Mouse (Mus musculus) CD8-positive naive resting alpha-beta T cell, adult 2 months (primary cell): Measurements from ENCODE around the gene Nolc1.

ENCODE experiments used
- DNase-seq, 2 experiments: peaks; one replicate each; pipeline ENCODE4 v3.0.0; 2022; ENCODE audit warnings: low read depth in 2 of 2, low spot score in 2 of 2

The Nolc1 gene

DNA sequence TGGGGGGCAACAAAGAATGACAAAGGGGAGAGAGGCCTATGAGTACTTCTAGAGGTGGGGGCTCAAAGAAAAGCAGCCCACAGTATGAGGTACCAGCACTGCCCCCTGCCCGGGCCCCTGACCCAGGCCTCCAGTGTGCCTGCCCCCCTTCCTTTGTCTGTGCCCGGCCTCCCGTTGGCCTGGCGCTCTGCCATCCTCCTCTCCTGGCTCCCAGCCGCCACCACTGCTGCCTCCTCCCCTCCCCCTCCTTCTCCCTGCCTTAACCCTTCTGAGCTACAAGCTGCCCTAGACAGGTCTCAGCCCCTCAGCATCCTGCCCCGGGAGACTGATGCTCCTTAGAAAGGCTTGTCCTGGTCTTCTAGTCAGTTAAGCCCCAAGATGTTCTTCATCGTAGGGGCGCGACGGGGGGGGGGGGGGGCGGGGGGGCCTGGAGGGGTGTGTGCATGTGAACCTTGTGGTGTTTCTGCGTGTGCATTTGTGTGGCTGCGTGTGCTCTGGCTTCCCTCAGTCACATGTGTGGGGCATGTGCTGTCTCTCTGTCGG, 33.7 kb upstream of the Nolc1 start:
- no peak for DNase-seq

DNA sequence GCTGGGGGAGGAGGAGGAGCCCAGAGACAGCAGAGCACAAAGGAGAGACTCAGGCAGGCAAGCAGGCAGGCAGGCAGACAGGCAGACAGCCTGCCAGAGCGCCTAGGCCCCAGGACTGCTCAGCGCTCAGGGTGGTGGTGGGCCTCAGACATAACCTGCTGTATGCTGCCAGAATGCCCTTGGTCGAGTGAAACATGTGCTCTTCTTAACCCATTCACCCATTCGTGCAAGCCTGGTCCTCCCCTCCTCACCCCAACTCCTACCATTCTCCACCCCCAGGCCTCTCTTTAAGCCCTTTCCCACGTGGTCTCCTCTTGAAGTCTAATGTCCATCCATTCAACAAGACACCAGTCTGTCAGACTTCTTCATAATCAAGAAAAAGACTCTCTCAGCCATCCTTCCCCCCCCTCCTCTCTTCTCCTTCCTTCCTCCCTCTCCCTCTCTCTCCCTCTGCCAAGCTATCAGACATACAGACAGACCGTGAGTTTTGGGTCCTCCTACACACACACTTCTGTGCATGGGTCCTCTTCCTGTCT, 33.1 kb upstream of the Nolc1 start:
- peak in 1 of 2 experiments; percentile 33 for DNase-seq

DNA sequence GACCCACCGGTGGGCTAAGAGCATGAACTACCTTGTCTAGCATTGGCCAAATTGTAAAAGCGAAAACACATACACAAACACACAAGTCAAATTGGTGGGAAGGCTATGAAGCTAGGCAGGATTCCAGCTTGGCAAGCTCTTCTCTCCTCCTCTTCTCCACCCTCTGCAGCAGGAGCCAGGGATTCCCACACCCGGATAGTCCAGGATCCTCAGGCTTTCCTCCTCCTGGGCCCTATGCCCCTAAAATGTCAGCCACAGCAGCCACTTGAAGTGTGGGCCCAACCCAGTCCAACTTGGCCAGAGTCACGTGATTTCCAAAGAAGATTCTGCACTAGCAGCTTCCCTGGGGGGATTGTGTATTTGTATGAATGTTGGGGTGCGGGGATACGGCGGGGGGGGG, 32.3 kb upstream of the Nolc1 start:
- DNase-seq, result no peak

DNA sequence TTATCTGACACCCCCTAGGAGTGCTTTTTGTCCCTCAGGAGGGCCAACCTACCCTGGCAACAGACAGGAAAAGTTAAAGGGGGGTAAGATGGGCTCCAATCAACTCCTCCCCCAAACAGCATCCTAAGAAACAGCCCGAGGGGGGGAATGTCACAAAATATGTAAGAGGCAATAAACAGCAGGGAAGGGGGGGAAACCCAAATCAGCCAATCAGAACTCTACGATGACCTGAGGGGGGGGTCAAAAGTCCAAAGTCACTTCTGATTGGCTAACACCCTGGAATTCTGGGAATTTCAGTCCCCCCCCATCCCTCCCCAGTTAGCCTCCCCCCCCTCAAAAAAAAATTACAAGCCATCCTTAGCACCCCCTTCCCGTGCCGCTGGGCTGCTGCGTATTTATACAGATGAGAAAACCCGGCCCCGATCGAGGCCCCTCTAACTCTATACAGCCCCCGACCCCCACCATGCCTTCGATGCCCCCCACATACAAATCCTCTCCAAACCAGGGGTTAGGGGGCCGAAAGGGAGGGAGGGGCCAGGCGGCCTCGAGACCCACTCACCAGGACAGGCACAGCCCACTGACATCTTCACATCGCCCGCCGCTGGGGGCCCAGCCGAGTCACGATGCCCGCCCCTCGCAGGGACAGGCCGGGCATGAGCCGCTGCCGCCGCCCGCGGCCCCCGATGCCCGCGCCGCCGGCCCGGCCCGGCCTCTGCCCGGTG, 31.2 kb upstream of the Nolc1 start, which contains the start of gene Pprc1:
Gene Pprc1, plus strand, starts transcription at position 616 of the 722 bp plus-strand sequence.
- DNase-seq, result no peak

DNA sequence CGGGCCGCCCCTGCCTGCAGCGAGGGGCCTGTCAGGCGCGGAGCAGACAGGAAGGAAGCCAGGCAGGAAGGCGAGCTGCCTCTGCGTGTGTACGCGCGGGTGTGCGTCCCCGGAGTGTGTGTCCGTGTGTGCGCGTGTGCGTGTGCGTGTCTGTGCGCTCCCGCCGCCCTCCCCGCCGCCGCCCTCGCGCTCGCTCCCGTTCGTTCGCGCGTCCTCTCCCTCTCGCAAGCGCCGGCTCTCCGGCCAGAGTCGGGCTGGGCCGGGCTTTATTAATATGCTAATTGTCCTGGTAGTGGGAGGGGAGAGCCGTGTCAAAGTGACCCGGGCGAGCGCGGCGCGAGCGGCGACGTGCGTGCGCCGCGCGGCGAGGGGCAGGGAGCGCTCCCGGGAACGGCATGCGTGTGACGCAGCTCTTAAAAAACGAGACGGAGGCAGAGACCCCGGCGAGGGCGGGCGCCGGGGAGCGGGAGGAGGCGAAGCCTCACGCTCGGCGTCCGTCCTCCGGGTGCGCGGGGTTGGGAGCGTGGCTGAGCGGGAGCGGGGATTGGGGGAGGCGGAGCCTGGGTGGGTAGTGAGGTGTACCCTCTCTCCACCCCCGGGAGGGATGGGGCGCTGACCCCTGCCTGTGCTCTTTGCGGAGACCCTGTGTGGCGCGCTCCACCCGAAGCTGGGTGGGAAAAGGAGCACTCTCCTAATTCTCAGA, 30.5 kb upstream of the Nolc1 start, which contains the start of gene Ldb1:
Gene Ldb1, minus strand, starts transcription at position 222 of the 703 bp plus-strand sequence.
- peak; percentile 61 to 73 for DNase-seq

DNA sequence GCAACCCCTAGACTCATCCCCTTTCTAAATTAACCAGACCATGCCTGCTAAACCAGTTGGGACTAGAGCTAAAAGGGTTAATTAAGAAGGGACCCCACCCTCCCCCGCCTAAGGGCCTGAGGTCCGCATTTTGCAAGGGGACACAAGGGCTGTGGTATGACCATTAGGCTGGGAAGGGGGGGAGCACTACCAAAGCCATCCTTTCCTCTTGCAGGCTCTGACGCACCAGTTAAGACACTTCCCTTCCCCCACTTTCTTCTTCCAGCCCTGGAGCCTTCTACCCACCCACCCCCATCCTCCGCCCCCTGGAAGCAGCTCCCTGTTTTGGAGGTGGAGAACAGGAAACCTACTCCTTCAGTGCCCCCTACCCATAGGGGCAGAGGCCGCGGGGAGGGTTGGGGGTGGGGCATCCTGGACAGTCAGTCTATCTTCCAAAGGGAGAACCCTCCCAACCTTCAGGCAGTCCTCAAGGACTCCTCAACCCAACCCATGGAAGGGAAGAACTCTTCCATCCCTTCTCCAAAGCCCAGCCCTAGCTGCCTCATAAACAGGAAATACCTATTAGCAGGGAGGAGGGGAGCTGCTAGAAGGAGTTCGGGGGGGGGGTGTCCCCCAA, 29.9 kb upstream of the Nolc1 start:
- peak in 1 of 2 experiments; percentile 16 for DNase-seq

DNA sequence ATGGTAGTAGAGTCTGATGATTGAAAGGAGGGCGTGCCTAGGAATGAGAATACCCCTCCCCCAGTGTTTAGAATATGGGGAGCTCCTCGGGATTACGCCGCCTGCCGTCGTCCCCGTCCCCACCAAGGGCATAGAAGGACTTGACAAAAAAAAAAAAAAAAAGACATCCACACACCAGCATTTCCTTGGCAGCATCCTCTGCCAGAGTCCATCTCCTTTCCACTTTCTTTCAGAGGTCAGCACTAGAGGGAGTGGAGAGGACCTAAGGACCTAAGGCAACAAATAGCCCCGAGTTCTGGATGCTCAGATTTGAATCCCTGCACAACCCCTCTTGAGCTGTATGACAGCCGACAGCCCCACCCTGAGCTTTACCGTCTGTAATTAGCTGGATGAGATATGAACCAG, 29.0 kb upstream of the Nolc1 start:
- no peak for DNase-seq

DNA sequence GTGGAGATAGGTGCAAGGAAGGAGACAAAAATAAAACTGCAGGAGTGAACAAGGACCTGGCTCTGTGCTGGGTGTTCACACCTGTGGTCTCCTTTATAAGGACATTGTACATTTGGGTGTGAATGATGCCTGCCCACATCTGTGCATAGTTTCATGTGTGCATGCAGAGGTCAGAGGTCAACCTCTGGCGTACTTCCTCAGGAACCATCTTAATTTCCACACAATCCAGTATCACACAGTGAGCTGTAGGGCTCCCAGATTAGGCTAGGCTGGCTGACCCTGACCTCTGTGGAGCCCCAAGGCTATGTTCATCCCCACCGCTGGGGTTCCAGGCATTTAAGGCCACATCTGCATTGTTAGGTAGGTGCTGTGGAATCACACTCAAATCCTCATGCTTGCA, 28.2 kb upstream of the Nolc1 start:
- no peak for DNase-seq

DNA sequence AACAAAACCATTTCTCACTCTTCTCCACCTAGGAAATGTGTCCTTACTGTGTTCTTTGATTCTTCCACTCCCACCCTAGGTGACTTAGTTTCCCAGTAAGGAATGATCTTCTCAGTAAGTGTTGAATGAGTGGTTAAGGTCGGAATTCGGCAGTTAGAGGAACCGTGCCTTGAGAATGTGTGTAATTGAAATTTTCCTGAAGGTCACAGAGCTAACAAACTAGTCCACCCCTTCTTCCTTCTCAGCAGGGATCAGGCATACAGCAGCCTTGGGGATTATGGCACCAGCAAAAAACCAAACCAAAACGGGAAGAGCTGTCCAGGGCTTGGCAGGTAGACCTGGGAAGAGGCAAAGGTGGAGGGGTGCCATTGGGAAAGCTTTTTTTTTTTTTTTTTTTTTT, 26.5 kb upstream of the Nolc1 start:
- DNase-seq, result no peak

DNA sequence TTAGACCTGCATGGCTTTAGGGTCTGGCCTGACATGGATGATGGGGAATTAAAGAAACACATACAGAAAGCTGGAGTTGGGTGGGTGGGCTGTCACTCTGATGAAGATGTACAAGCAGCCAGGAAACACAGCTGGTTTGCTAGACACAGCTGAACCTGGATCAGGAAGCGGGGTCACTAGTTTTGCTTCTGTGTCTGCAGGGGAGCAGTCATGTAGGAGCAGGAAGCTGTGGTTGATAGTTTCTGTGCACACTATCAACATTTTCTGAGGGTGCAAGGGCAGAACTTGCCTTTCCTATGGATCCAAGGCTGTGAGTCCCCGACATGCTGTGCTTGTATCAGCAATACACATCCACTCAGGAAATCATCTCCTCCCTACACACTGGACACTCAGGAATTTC, 25.2 kb upstream of the Nolc1 start:
- DNase-seq, result peak in 1 of 2 experiments; percentile 24

DNA sequence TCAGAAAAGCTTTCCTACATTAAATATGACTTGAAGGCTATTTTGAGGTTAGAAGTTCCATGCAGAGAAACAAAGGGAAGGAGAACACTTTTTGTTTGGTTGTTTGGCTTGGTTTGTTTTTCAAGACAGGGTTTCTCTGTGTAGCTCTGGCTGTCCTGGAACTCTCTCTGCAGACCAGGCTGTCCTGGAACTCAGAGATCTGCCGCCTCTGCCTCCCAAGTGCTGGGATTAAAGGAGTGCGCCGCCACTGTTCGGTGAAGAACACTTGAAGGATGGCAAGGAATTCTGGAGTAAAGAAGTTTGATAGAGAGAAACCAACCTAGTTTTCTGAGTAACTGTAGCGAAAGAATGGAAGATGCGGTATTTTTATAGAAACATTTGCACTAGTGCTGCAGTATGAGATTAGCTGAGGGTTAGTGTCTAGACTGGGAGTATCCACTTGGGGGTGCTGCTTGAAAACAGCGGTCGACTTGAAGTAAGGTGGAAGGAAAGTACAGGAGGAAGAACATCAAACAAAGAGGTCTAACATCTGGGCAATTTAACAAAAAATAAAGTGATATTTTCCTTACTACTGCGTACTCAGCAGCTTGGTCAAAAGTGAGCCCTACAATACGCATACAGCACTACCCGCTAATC, 19.8 kb upstream of the Nolc1 start:
- DNase-seq, result no peak

DNA sequence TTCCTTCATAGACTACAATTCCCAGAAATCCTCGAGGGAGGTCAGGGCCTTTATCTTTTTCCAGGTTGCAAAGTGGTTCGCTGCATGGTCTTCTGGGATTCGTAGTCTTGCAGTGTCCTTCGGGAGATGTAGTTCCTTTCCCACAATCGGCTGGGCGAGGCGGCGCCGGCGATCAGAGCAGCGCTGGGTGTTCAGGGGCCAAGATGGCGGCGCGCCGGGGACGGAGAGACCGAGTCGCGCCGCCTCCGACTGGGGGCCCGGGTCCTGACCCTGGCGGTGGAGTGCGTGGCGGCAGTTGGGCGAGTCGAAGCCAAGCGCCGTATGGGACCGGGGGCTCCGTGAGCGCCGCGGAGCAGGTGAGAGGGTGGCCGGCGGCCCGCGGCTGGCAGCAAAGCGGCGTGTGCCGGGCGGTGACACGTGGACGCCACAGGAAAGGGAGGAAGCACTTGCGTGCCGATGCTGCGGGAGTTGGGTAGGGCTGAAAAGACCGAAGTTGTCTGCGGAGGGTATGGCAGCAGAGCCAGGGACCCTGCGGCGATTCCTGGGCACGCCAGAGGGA, 19.2 kb upstream of the Nolc1 start:
- DNase-seq, result peak; percentile 88 to 93

DNA sequence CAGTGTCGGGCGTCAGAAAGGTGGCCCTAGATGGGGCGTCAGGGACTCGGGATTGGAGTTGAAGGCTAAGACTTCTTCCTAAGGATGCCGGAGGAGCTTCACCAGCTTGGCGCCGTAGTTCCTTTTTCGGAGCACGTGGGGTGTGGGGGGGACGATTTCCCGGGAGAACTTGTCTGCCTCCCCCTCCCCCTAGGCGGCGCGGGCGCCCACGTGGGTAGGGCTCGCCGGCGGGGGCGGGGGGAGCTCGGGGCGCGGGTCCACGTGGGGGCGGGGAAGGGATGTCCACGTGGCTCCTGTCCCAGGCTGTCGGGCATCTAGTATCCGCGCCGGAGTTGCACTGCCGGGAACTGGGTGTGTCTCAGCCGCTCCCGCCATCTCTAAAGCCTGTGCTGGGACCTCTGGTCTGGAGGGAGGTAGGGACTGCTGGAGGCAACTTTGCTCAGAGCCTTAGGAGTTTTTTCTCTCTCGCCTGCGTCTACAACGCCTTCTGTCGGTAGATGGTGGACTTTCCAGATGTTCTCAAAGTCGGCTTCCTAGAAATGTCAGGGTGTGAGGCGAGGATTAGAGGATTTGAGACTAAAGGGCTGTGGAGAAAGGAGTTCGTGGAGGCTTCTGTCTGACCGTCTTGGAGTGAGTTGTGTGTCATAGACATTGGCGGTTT, 18.6 kb upstream of the Nolc1 start:
- no peak for DNase-seq

DNA sequence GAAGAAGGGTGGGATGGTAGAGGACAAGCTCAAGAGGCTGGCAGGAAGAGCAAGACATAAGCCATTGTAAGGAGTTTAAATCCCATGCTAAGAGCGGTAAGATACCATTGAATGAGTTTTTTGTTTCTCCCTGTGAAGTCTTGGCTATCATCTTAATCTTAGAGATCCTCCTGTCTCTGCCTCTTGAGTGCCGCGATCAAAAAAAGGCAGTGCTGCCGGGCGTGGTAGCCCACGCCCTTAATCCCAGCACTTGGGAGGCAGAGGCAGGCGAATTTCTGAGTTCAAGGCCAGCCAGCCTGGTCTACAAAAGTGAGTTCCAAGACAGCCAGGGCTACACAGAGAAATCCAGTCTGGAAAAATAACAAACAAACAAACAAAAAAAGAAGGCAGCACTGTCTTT, 17.2 kb upstream of the Nolc1 start:
- no peak for DNase-seq

DNA sequence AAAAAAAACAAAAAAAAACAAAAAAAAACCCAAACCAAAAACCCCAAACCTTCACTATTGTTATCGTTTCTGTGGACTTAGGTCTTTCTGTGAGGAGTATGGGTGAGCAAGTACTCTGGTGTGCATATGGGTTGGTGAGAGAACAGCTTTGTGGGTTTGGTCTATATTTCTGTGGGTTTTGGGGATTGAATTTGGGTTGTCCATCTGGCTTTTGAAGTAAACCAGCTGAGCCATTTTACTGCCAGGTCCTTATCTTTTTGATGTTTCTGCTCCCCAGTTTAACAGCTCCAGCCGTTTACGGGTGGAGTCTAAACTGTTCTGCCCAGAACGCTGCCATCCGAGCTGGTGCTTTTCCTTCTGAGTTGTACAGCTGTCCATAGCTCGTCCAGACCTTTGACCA, 14.8 kb upstream of the Nolc1 start:
- DNase-seq, result no peak

DNA sequence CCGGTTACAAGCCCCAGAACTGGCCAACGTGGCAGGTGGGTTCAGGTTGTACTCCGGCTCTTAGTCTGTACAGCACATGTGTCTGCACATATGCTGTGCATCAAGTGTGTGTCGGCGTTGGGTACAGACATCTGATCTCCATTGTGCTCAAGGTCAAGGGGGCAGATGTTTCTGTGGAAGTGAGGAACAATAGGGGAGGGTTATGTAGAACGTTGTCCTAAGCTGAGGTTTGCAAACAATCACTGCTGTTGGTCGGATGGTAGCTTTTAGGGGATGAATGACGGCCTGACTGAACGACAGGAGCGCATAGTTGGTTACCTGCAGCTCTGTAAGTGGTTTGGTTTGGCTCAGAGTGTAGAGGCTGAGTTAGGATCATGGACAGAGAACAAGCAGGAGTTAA, 7.6 kb upstream of the Nolc1 start:
- DNase-seq, result no peak

DNA sequence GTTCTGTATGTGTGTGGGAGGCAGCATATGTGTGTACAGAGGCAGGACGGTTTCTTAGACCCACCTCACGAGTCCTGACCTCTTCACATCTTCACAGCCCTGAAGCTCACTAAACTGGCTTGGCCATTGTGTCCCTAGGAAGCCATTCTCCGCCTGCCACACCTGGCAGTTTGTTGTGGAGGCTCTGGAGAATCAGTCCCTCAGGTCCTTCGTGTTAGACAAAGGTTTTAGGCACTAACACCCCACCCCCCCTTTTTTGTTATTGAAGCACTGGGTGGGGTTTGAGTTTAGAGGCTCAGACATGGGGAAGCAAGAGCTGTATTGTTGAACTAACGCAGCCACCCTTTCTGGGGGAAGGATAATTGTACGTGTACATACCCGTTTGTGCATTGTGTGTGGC, 2.4 kb upstream of the Nolc1 start:
- DNase-seq, result no peak

DNA sequence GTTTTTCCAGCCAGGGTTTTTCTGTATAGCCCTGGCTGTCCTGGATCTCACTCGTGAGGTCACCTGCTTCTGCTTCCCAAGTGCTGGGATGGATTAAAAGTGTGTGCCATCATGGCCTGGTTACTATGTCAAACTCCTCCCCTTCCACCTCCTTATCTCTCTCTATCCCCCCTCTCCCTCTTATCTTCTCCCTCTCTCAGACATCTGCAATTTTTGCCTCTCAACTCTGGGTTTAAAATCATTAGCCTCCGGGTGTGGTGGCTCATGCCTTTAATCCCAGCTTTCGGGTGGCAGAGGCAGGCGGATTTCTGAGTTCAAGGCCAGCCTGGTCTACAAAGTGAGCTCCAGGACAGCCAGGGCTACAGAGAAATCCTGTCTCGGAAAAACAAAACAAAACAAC, 1.4 kb upstream of the Nolc1 start:
- no peak for DNase-seq

DNA sequence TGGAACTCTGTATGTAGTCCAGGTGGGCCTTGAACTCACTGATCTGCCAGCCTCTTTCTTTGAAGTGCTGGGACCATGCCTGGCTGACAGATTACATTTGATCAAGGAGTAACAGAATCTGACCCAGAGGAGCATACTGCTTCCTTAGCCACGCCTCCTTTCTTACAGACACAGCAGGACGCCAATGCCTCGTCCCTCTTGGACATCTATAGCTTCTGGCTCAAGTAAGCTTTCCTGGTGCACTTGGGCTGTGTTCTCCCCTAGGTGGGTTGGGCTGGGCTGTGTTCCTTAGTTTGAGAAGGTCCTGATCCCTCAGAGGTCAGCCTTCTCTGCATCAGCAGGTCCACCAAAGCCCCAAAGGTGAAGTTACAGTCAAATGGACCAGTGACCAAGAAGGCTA, 2.9 kb downstream of the Nolc1 start:
- DNase-seq, result no peak

DNA sequence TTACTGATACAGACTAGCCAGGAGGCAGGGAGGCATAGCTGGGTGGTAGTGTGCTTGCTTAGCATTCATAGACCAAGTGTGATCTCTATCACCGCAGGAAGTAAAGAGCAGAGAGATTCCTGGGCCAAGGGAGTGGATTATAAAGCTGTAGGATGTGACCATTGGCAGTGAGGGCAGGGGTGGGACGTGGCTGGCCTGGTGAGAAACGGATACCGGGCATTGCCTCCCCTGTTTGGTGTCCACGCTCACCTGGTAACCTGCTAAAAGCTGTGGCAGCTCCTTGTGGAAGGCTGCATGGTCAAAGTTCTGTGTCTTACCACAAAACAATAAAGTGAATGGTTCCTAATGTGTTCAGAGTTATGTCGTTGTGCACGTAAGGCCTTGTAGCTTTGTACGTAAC, 9.5 kb downstream of the Nolc1 start:
- DNase-seq, result no peak
